13 mouse cellular contexts compared by ENCODE assay signal in genomic region chr9:103449092-103449491, GRCm38 (mm10). TPM values are rescaled to one million over a fixed set of nuclear protein-coding genes. Genes with fewer than 3 reads are reported as not detected.
DNase-seq lines count a peak whose midpoint lies in the region; ATAC-seq lines count a peak whose summit lies in the region.
"Had no signal": no experiment of that assay in that cellular context is flagged by ENCODE, and none has a peak within 500 bp of the region (broad histone marks: within the 10 kb centered on the region; RNA-seq: fewer than 3 reads in every experiment).

No protein-coding gene starts in this region.

- WGBS in intestine, embryonic 15.5 days: 75% methylated on average over 7 of the region's 7 CpGs

- H3K4me3 ChIP-seq in intestine, embryonic 15.5 days (replicated peaks): no peak overlapping the region
- H3K4me3 ChIP-seq: heart, embryonic 13.5 days had no signal

- no peak overlapping the region for H3K27ac ChIP-seq in intestine, embryonic 15.5 days
- H3K27ac ChIP-seq: heart, embryonic 13.5 days; hindbrain, postnatal 0 days; liver, embryonic 14.5 days had no signal

- H3K4me1 ChIP-seq in intestine, embryonic 15.5 days (replicated peaks): no peaks in the 10 kb centered on the region

- no peaks in the 10 kb centered on the region for H3K27me3 ChIP-seq in intestine, embryonic 15.5 days (replicated peaks)
- H3K27me3 ChIP-seq: heart, embryonic 13.5 days had no signal

- H3K36me3 ChIP-seq in intestine, embryonic 15.5 days: no peaks in the 10 kb centered on the region
- H3K36me3 ChIP-seq: heart, embryonic 13.5 days had no signal

- no peak overlapping the region for H3K4me2 ChIP-seq in intestine, embryonic 15.5 days (replicated peaks)
- H3K4me2 ChIP-seq: heart, embryonic 13.5 days had no signal

- ATAC-seq in activated CD4-positive, CD25-positive, alpha-beta regulatory T cell, adult 4 months: peak; percentile 75
- peak; percentile 95 for ATAC-seq in megakaryocyte, adult 5-6 weeks (ENCODE audit: poor library complexity, severe bottlenecking)
- ATAC-seq in intestine, embryonic 15.5 days: no peak
- ATAC-seq: hindbrain, postnatal 0 days had no signal

- no peaks in the 10 kb centered on the region for H3K9me3 ChIP-seq in intestine, embryonic 15.5 days

- H3K9ac ChIP-seq in intestine, embryonic 15.5 days: no peak overlapping the region
- H3K9ac ChIP-seq: heart, embryonic 13.5 days; liver, embryonic 14.5 days had no signal

- DNase-seq in CD4-positive, CD25-positive, alpha-beta regulatory T cell, adult 2 months (ENCODE audit: low read depth, low spot score): peak; percentile 40
- peak; percentile 49 to 73 for DNase-seq in spleen, postnatal 4 days (ENCODE audit: low spot score in 2 of 2)
- no peak for DNase-seq in adrenal gland, adult 18-20 months (ENCODE audit: low spot score in 2 of 2)
- DNase-seq in heart, postnatal 25 days (ENCODE audit: low spot score): no peak
- no peak for DNase-seq in right cerebral cortex, postnatal 36 days (ENCODE audit: low spot score in 2 of 2)
- DNase-seq: adrenal gland, postnatal 36 days; midbrain, embryonic 14.5 days had no signal

- intact Hi-C loops in heart, postnatal 25 days (cut with DNase I): no loop called here

RNA-seq across cellular contexts. Expression of gene Bfsp2, which starts 31.1 kb away (rescaled TPM):
- 1 to 10 TPM in 1 of 2 experiments, under 1 TPM in 1; 0.97 to 2.4 TPM for polyA plus RNA-seq in activated CD4-positive, CD25-positive, alpha-beta regulatory T cell, adult 4 months (2017; shearing (Covaris generic))
- 0.30 TPM in 1 of 2 replicates, not detected in the other for total RNA-seq in megakaryocyte, adult 5-6 weeks (2015)
- total RNA-seq in megakaryocyte, adult 5-6 weeks (2017): 1.1 and 1.3 TPM in 2 replicates
- total RNA-seq in adrenal gland, adult 18-20 months (2021): not detected
- polyA plus RNA-seq in intestine, embryonic 15.5 days (2015; fragmentation: Nextera tagmentation; extraction: Ambion mirVana): 0.19 and 0.76 TPM in 2 replicates
- total RNA-seq in heart, postnatal 25 days (2021): under 1 TPM; 0.22 to 0.47 TPM
- total RNA-seq: adrenal gland, postnatal 36 days had no signal

Comparison
In these comparisons a context has a peak if more than half of its experiments do, and no peak if none do; other contexts are left out.
1. DNase-seq: peak in CD4-positive, CD25-positive, alpha-beta regulatory T cell, adult 2 months (single experiment) and spleen, postnatal 4 days (2 of 2); none in adrenal gland, adult 18-20 months (0 of 2), heart, postnatal 25 days (single experiment) and right cerebral cortex, postnatal 36 days (0 of 2).